Mouse (Mus musculus): ENCODE results near the gene Fcgr1.

DNA sequence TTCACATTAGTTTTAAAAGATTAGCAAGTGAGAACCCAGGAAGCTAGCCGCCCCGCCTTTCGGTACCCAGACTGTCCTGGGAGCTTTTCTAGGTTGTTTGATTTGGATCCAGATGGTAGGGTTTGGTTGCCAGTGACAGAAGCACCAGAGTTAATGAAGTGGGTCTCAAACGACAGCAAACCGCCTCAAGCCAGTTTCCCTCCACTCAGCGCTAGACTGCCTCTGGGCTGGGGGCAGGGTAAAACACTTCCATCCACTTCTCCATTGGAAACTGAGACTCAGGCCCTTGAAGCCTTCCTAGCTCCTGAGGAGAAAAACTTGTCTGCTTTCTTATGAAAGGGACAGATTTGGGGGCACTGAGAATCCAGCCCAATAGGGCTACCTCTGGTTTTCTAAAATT lies 1.1 kb downstream of the Fcgr1 start:
- TF ChIP-seq GATA1 (IDR thresholded peaks at IDR 0.05; ENCODE audit: borderline replicate concordance, low read length) (no peak), FLI1 (IDR thresholded peaks at IDR 0.05; ENCODE audit: low read length) (no peak)
